Mouse (Mus musculus): ENCODE measurements around the gene Tle4. TPM values are rescaled to one million over a fixed set of nuclear protein-coding genes. Genes with fewer than 3 reads are reported as not detected.
A peak's percentile ranks its signal among the peaks of the same experiment; 100 is the strongest.

Gene Tle4
- total and polyA plus RNA-seq, 3 experiments, result 5.2 to 11.2 (median 7.8) TPM

DNA sequence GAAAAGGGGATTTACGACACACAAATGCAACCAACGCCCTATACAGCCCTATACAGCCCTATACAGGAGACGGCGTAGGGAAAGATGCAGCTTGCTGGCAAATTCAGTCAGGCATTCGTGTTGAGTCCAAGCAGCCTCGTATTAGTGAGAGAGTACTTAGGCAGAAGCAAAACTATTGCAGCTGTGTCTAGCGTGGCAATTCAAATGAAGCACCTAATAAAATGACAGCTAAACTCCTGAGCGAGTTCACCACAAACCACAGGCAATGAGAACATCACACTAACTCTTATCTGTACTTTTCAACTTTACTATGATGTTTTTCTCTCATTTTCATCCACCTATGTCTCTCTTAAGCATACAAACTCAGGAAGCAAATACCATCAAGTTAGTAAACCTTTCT, 131.8 kb downstream of the Tle4 start:
- no peak for DNase-seq

DNA sequence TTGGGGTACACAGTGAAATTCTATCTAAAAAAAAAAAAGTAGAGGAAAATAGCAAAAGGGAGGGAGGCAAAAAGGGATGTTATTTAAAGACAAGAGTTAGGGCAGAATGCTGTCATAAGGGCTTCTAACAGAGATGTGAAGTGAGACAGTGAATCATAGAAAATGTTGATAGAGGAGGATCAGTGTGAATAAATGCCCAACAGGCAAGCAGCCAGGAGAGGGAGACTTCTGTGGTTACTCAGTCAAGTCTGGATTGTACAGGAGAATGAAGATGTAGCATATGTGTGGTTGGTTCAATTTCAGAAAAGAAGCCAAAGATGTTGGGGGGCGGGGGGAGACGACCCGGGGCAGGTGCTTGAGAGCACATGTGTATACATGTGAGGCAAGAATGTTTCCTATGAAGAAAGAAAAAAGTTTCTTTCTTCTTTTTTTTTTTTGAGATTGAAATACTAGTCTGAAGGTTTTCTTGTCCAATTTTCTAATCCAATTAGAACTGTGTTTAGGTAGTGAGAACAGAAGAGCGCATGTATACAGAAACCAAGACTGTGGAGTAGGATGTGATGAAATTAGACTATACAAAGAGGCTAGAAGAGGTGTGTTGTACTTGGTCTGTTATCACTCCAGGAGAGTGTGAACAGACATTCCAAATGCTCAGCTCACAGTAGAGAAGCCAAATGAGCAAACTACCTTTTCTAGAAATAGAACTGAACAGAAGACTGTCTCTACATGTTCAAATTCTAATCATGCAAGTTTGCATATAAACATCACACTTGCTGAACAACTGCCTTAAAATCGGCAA, 134.4 kb downstream of the Tle4 start:
- no peak for DNase-seq

DNA sequence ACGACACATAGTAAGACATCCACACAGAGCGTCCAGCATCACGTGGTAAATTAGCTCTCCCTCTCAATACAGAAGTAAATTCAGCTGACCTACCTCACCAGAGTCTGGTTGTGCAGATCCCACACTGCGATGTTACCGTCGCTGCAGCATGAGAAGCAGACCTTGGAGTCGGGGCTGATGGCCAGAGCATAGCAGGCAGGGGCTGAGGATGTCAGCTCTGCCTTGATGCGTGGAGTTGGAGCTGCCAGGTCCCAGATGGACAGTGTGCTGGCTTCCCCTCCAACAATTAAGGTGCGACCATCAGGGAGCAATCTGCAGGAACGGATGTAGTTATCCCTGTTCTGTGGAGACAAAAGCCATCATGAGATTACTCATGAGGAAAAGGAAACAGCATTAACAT, 144.4 kb downstream of the Tle4 start:
- no peak for DNase-seq

DNA sequence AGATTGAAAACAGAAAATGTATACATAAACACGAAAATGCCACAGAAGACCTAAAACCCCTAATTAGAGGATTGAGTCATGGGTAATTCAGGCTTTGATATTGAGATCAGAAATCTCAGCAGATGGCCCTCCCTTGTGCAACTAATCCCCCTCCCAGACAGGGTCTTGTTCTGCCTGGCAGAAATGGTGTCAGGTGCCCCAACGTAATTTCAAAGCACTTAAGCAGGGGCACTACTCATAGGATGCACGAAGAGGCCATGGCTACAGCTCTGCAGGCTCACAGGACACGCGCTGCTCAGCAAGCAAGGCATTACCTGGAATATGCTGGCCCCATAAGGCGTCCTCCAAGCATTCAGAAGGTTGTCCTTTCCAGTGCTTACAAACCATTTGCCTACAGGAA, 146.5 kb downstream of the Tle4 start:
- DNase-seq, result no peak

DNA sequence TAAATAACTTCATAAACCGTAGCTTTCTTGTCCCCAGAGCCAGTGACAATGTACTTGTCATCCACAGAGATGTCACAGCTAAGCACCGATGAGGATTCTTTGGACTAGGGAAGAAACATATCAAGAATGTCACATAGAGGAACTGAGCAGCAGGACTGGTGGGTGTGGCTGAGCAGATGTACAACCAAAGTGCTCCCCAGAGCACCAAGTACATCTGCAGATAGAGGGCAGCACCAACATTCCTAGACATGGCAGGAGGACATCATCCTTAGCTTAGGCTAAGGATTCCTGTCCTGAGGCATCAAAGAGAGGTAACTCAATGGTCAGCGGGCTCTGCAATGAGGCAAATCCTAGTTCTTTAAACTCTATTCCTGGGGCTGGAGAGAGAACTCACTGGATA, 148.1 kb downstream of the Tle4 start:
- peak; percentile 4 for DNase-seq

DNA sequence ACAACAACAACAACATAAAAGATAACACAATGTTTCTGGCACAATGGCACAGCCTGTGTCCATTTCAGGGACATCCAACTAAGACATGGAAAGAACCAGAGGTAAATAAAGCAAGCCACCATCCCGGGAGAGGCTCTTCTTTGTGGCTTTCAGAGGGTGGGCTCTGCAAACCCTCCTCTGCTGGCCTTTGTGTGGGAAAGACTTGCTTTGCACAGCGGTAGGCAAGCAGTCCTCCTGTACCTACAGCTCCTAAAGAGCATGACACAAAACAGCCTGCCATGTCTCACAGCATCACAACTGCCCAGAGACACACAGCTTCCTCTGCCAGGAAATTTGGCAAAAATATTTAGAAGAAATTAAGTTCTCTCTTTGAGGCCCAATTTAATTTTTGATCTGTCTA, 149.3 kb downstream of the Tle4 start:
- DNase-seq, result no peak

DNA sequence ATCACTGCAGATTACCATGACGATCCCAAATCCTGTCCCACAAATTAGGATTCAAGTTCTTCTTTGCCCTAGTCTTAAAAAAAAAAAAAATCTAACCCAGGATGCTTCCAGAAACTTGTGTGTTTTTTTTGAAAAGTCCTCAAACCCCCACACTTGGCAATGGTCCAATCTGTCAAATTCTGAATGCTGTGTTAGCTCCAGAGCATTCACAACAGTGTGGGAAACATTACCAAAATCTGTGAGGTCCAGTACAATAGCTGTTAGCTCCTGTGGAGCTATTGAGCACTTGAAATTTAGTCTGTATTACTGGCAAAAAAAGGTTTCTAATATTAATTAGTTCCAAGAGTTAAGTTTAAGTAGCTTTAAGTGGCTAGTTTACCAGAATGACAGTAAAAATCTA, 150.4 kb downstream of the Tle4 start:
- DNase-seq, result no peak

DNA sequence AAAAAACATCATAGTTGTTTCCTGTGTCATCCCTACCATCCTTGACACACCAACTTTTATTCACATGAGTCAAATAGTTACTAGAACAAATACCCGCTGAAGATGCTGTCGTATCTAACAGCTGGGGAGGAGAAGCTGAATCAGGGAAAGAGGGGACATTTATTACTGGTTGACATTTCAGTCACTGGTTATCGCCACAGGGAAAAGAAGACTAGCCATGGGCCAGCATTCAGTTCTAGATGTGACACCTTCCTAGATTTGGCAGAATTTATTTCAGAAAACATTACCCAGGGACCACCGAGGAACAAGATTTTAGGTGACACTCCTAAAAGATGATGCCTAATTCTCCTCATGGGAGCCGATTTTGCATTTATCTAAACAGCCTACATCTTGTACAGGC, 156.0 kb downstream of the Tle4 start:
- no peak for DNase-seq

DNA sequence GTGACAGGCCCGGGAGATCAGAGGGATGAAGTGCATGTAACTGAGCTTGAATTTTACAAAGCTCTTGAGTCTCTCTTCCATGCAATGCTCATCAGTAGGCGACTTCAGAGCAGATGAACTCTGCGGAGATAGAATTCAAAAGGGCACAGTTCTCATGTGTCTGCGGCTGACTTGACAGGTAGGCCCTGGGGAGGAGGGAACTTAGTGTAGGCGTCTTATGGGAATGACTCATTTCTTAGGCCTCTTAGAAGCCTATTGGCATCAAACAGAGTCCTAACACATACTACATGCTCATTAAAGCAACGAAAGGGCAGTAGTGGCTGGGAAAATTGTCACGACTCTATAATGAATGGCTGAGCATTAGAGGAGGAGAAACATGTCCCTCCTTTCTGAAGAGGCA, 160.6 kb downstream of the Tle4 start:
- DNase-seq, result no peak

DNA sequence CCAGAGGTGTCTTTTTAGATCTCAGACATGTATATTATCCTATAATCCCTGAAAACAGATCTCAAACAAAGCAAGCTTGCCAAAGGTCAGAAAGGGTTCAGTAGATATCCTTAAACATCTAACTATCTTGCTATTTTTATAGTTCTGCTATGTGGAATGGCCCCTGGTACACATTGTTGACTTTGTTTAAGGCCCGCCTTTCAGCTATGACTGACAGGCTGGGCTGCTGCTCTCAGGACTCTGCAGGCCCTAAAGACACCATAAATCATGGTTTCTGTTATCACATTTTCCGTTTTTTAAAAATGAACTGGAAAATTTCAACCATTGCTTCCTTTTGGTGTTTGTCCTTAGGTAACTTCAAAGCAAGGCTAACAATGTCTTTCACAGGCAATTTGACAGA, 161.3 kb downstream of the Tle4 start:
- no peak for DNase-seq

DNA sequence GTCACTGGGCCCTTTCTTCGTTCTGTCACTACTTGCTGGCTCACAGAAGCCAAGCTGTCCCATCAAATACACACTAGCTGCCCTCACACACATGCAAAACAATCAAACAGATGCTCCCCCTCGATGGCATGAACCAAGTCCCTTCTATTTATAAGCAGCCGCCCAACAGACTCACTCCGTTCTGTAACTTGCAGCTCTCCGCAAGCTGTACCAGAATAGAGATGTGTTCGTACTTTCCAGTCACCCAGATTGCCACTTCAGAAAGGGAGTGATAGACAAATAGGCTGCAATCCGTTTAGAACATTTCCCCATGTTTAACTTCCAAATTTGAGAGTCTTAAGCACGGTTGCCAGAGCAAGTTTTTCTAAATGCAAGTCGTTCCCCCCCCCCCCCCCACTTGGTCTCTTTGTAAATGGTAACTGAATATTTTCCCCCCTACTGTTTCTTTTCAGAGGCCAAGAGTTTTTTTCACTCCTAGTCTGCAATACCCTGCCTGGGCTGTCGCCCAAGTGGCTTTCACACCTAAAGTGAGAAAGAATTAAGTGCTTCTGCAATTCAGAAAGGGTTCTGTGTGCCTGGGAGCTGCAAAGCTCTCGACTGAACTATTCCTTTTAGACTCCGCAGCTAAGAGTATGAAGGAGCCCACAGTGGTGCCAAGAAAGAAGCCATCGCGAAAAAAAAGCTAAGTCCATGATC, 162.0 kb downstream of the Tle4 start:
- DNase-seq, result no peak

DNA sequence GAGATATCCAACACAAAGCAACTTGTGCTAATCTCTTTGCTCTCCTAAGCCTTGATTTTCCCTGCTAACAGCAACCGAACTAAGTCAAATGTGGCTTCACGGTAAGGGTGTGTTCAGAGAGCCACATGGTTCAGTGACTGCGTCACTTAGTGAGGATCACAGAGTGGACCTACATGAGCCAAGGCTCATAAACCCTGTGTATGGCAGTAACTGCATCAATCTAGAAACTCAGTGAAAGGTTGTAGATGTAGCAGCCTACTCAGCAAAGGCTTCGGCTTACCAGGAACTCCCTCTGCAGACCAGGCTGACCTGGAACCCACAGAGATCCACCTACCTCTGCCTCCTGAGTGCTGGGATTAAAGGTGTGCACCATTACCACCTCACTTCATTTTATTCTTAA, 164.0 kb downstream of the Tle4 start:
- DNase-seq, result no peak

DNA sequence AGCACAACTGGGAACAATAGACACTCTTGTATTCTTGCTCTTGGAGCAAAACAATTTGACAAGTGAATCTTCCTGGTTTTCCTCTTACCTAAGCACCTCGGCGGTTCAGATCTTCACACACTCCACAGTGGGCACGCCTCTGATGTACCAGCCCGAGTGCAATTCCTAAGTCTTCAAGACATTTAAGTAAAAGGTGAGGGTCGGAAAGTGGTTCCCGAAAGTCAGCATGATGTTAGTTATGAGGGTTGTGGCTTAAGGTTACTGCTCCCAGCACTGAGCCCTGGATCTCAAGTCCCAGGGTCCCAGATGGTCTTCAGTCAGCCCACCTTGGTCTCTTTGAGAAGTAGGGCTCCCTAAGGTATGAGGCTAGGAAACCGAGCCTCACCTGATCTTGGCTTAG, 165.4 kb downstream of the Tle4 start:
- no peak for DNase-seq

DNA sequence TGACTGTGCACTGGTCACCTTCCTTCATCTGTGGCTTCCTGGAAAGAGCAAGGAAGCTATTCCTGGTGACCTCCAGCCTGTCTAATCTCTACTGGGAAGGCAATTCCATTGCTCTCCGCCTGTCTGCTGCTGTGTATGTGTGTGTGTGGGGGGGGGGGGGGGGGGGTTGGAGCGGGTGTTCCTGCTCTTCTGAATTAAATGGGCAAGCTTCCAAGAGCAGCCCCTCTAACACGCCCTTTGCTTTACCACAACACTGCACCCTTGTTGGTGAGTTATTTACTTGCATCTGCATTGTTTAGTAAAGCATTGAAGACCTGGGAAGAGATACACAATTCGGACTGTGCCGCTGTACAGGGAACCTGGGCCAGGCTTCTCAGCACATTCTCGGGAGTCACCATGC, 170.9 kb downstream of the Tle4 start:
- no peak for DNase-seq

DNA sequence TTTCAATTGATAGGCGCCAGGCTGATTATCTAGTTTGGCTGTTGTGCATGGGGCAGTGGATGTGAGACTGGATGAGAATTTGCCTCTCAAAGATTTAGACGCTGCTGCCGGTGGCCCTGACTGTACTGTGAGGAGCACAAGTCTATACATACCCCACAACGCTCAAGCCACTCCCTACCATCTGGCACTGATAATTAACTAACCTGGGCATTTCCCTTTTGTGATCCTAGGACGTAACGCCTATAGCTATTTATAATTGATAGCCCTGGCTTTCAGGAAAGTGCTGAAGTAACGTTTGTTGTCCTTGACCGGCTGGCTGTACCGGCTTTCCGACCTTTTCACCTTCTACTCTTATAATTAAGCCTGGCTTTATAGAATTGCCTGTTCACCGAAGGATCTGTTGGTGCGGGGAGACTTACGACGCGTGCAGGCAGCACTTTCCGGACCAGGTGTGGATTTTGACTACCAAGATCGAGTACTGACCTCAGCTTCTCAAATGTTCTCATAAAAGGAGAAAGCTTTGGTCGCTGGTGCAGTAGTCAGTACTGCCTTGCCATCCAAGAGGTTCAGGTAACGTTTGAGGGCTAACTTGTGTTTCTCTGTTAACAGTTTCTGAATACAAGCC, 171.5 kb downstream of the Tle4 start:
- DNase-seq, result no peak

DNA sequence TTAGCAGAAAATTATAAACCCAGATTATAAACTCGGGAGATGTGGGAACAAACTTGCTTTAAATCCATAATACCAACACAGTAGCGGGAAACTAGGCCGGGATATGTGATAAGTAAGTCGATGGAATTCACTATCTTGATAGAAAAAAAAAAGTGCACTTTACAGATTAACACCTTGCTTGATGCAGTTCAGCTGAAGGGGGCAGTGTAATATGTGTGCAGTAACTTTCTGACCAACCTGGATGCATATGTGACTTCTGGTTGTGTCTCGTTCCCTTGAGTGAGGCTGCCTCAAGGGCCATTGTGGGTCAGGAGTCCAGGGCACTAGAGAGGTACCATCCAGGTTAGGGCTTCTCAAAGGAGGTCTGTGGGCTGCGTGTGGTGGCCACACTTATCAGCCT, 172.7 kb downstream of the Tle4 start:
- DNase-seq, result no peak

DNA sequence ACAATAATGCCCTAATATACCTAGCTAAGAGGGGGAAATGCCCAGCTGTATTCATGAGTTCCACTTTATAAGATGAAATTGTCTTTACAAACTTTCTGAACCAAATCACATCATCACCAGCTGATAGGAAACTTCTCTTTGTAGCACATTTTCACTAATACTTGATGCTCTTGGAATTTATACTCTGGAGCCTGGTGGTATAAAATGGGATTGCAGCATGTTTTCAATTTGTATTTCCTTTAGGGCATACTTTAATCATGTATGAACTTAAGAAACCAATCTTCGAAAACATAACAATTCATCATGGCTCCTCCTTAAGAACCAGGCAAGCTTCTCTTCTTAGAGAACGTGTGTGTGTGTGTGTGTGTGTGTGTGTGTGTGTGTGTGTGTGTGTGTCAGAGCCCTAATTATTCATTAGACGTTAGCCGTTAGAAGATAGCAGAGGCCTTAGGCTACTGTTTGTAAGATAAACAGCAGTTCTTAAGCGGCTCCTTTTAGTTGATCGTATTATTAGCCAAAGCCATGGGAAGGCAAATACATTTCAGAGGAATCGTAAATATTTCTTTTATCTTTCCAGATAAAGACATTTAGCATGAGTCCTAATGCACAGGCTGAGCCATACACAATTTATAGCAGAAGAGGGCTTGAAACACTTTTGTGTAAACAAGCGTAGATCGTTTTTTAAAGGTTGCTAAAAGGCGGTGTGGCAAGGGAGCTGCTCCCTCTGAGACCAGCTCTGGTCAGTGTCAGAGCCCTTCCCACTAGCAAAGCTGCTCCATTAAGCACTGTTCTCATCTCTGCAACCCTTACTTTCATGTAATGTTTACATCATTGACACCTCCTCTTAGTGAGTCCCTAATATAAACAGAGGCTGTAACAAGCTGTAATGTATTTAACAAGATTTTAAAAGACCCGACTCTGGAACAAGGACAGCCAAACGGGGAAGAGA, 173.6 kb downstream of the Tle4 start:
- DNase-seq, result no peak

DNA sequence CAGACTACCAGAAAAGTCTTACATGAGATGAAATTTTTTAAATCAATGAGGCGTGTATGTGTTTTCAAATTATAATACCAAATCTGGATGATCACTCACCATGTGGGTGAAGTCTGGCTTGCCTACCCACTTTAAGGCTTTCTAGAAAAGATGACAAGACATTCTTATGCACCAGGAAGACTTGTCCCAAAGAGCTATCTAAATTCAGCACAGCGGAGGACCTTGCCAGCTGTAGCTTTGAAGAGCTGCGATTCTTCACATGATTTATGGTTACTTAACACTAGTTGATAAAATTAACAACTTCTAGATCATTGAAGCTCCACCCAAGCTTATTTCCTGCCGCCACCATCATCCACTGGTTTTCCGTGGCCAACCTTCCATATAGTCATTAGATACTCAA, 176.2 kb downstream of the Tle4 start:
- DNase-seq, result no peak

DNA sequence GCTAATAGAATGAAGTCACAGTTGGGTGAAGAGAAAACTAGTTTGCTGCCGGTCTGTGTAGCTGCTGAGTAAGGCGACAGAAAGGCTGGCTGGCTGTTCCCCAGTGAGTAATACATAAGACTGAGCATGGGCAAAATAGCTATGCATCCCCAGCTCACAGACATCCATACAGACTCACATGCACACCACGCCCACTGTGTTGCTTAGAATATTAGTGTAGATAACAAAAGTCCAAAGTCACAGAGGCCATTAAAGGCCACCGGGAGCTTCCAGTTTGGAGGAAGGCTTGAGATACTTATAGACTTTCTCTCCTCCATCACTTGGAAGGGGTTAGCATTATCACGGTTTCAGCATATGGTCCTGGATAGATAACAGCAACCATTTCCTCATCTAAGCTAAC, 178.0 kb downstream of the Tle4 start:
- DNase-seq, result no peak

DNA sequence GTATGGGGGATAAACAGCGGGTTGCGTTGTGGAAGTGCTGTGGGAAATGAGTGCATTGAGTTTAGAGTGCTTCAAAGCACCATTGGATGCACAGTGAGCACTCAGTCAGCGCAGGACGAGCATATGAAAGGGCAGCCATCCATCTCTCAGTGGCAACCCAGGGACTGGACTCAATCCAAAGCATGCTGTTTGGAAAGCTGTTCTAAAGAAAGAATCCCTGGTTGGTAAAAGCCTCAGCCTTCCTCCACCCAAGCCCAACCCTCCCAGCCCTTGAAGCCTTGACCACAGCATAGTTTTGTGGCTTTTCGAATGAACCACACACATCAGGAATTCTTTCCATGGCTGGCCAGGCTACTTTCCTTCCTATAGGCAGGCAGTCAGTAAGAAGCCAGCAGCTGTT, 181.0 kb downstream of the Tle4 start:
- DNase-seq, result peak; percentile 60

DNA sequence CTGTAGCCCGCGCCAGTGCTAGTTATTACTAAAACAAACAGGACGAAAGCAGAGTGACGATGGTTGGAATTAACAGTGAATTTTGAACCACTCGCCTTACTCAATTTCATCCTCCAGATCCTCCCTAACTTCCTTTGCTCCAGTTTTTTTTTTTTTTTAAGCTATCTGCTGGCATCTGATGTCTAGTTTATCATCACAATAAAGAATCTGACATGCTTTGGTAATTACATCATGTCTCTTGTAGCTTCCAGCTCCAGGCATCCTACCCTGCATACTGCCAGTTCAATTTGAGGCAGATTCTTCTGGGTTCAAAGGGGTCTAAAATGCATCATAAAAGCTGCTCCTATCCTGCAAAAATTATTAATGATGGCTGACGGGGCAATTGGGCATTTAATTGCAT, 181.9 kb downstream of the Tle4 start:
- no peak for DNase-seq

DNA sequence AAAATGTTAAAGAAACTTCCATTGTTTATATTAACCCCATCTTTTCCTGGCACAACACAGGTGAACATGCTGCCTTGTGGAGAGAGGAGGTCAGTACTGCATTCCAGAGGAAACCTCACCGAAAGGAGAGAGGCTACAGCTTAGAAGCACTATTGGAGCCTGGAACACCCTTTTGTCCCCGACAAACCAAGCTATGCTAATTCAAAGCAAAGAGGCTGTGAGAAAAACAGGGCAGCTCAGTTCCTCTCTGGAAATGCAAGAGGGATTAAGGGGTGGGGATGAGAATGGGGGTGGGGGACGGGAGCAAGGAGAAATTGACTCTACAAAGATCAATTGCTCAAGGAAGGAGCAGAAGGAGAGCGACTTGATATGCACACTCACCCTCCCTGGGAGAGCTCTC, 182.9 kb downstream of the Tle4 start:
- DNase-seq, result no peak
